Mouse (Mus musculus) mouse embryonic stem cell (cell line): Measurements from ENCODE around the gene Mepce.

ENCODE experiments used
- in situ Hi-C, 2 experiments: fragments of 300-500 bp; cut with MboI; formaldehyde crosslinking; loops; 1 replicate in 1 of 2; 3 replicates in 1 of 2; pipeline ENCODE4 v1.14.3; 2019 to 2020; ENCODE audit warnings: low sequenced_read_pairs in 2 of 2, low pct_unique_long_range_greater_than_20kb in 1 of 2, mixed read lengths in 1 of 2; ENCODE audit not compliant: unreplicated experiment in 1 of 2

Mepce gene

GRCm38 (mm10) chr5:137800917-137801316 lies 13.5 kb upstream of the Mepce start:
- in situ Hi-C loops: loop anchor here in 1 of 2 experiments (25.0 kb wide), 1 partner anchor 411 kb away; no protein-coding TSS in a partner anchor

GRCm38 (mm10) chr5:137796606-137797005 lies 9.2 kb upstream of the Mepce start:
- in situ Hi-C loops: loop anchor here in 1 of 2 experiments (10.0 kb wide), 1 partner anchor 78 kb away; the partner anchor contains the start of gene Pilrb2

DNA sequence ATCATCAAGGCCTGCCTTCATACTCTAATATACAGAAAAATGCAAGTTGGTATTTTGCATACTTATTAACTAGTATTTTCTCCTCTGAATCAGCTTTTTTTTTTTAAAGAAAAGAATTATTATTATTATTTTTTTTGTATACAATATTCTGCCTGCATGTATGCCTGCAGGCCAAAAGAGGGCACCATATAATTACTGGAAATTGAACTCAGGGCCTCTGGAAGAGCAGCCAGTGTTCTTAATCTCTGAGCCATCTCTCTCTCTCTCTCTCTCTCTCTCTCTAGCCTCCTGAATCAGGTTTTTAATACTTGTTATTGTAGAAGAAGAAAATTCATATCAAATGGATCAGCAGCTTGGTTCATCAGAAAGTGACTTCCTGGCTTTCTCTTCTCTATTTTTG lies 4.1 kb upstream of the Mepce start:
- in situ Hi-C loops: loop anchor here in 1 of 2 experiments (10.0 kb wide), 1 partner anchor 83 kb away; the partner anchor contains the start of gene Pilrb2

DNA sequence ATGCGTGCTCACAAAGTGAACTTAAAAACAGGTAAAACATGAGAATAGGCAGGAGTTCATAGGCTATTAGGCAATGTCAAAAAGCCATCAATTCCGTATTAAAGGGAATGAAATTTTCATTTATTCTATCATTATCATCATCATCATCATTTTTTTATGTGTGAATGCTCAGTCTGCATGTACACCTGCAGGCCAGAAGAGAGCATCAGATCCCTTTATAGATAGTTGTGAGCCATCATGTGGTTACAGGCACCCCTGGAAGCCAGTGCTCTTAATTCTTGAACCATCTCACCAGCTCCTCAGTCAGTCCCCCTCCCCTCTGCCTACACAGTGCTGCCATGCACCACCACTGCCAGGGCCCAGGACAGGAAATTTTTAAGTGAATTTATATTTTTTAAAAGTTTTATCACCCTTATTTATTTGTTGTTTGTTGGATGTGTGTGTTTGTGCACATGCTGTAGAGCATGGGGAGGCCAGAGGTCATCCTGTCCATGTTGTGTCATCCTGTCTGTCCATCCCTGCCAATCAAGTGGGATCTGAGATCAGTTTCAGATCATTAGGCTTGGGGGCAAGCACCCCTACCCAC lies 1.6 kb upstream of the Mepce start:
- in situ Hi-C loops: no loop called here

DNA sequence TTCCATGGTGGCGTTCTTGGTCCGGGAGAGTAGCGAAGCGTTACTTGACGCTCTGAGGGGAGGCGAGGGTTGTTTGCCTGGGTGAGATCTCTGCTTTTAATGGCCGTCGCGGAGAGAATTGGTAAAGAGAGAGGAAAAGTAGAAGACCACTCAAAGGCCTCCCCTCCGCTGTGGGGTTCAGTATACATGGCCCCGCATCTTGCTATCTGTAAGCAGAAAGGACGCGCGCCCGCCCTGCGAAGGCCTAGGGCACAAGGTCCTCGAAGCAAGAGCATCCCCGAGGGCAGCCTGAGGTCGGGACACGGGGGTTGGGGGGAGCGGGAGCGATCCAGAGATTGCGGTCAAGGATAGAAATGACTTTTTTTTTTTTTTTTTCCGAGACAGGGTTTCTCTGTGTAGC lies 716 bp upstream of the Mepce start:
- in situ Hi-C loops: no loop called here

GRCm38 (mm10) chr5:137786109-137786942 lies 1.1 kb downstream of the Mepce start:
- in situ Hi-C loops: no loop called here

DNA sequence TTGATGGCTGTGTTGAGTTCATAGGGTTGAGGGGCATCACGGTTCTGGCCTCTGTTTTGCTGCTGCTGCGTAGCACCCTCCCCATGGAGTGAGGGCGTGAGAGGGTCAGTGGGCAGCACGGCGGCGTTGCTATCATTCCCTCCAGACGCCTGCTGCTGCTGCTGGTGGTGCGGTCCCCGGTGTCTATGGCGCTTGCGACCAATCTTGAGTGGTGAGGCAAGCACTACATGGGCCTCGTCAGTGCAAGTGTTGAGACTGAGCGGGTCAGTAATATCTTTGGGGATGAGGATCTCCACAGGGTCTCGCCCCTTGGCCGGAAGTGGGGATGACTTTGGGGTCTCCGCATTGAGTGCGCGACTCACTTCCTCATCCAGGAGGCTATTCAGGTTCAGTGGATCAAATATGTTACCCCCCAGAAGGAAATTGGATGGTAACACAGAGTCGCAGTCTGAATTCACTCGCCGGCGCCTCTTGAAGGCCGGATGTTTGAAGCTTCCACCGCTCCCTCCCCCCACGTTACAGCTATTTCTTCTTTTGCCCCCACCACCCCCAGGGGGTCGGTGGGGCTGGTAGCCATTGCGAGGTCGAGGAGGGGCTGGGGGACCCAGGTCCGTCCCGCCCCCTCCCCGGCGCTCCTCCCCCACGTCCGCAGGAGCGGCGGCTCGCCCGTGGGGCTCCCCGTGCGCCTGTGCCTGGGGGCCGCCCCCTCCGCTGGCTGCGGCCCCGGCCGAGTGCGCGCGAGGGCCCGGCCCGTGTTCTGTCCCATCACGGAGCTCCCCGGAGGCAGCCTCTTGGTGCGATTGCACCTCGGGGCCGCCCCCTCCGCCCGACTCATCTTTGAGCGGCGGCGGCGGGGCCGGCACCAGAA lies 2.1 kb downstream of the Mepce start:
- in situ Hi-C loops: no loop called here

DNA sequence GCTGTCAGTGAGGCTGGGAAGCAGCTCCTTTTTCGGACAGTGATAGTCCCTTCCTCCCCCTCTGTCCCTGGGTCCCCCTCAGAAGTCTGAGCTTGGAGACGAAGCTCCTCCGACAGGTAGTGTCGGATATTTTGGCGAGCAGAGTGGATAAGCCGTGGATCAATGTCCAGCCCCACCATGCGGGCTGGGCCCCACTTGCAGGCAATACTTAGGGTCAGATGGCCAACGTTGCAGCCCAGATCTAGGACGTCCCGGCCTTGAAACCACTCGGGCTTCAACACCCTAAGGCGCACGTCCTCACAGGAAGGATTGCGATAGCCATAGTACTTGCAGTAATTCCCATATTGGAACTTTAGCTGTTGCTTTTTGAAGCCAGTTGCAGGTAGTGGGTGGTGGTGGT lies 2.9 kb downstream of the Mepce start:
- in situ Hi-C loops: no loop called here

DNA sequence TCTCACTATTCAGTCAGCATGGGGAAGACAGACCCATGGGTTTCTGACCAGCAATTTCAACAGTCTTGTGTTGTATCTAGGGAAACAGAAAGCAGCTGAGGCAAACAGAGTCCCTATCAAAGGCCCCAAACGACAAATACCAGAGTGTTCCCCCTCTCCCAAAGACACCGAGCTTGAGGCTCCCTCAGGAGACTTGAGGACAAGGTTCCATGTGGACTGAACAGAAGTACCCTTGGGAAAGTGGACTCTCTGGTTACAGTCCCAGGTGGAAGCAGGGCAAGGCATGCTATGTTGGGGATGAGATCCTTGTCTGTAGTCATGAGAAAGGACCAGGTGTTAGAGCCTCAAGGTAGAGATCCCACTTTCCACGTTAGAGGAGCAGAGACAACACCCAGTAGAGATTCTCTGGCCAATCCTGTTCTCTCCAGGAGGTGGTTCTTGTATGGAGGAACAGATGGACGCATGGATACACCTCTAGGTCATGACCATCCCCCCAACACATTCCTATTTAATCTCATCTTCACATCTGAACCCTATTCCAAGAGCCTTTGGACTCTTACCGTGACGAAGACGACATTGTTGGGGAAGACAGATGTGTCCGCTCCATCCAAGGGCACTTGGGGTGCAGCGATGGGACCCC lies 3.4 kb downstream of the Mepce start:
- in situ Hi-C loops: no loop called here

GRCm38 (mm10) chr5:137782776-137783522 lies 4.5 kb downstream of the Mepce start:
- in situ Hi-C loops: no loop called here

- in situ Hi-C loops: no loop called here
Observed at GRCm38 (mm10) chr5:137781661-137782060, 5.8 kb downstream of the Mepce start.

GRCm38 (mm10) chr5:137779053-137779933 lies 8.2 kb downstream of the Mepce start:
- in situ Hi-C loops: no loop called here

DNA sequence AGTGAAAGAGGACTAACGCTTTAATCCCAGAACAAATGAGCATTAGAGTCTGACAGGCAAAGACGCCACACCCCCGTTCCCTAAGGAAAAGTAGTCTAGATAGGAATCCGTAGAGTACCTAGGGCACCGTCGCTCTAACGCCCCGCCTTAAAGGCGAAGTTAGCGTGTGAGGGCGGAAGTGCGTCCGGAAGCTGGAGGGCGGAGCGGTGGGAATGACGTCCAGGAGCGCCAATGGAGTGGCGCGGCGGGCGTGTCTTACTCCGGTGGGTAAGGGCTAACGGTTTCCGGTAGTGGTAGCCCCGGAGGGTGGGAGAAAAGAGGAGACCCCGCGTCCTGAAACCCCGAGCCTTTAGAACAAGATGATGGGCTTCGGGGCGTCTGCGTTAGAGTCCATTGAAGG lies 8.8 kb downstream of the Mepce start, which contains the start of gene Ppp1r35:
Ppp1r35 (plus strand) TSS at position 215 of the 400 bp plus-strand sequence.
- in situ Hi-C loops: no loop called here

- in situ Hi-C loops: no loop called here
Observed at GRCm38 (mm10) chr5:137777267-137777845, 10.1 kb downstream of the Mepce start.

- in situ Hi-C loops: no loop called here
Observed at GRCm38 (mm10) chr5:137776408-137776918, 11.0 kb downstream of the Mepce start.

DNA sequence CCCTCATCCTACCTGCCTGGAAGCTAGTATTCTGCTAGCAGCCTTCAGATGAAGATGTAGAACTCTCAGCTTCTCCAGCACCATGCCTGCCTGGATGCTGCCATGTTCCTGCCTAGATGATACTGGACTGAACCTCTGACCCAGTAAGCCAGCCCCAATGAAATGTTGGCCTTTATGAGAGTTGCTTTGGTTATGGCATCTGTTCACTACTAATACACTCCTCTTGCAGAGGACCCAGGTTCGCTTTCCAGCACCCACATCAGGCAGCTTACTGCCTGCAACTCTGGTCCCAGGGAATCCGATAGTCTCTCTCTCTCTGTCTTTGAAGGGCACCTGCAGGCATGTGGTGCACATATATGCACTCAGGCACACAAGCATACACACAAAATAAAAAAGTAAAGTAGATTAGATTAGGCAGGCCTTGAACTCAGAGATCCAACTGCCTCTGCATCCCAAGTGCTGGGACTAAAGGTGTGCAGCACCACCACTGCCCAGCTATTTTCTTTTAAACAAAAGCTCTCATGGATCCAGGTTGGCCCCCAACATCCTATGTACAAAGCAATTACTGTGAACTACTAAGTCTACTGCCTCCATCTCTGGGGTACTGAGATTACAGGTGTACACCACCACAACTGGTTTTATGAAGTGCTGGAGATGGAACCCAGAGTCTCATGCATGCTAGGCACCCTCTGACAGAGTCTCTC lies 11.7 kb downstream of the Mepce start:
- in situ Hi-C loops: no loop called here
